ENCODE assay signal across 8 mouse cellular contexts in genomic region chr2:18996451-18997211, GRCm38 (mm10). TPM values are rescaled to one million over a fixed set of nuclear protein-coding genes. Genes with fewer than 3 reads are reported as not detected.
A peak's percentile ranks its signal among the peaks of the same experiment; 100 is the strongest.
DNase-seq lines count a peak whose midpoint lies in the region; ATAC-seq and TF ChIP-seq lines count a peak whose summit lies in the region.

No protein-coding gene starts in this region.

- DNase-seq in B cell, adult 2 months, result peak; percentile 41 to 46
- peak; percentile 75 for DNase-seq in MEL (ENCODE audit: low read depth, low spot score)
- peak; percentile 40 to 41 for DNase-seq in kidney, postnatal 4 days
- DNase-seq in spleen, adult 18-20 months, result peak; percentile 27 to 40

- no peaks in the 10 kb centered on the region for H3K9me3 ChIP-seq in MEL (replicated peaks; ENCODE audit: insufficient read depth, low read length)
- peaks cover 2% of the 10 kb centered on the region for H3K9me3 ChIP-seq in heart, embryonic 16.5 days (replicated peaks; ENCODE audit: control insufficient read depth, low read length)
- peaks cover 2% of the 10 kb centered on the region; the same call in 1 of the 2 replicates for H3K9me3 ChIP-seq in megakaryocyte, embryonic 14.5 days

- no peak for TF ChIP-seq POLR2A in MEL (IDR thresholded peaks at IDR 0.05; ENCODE audit: control insufficient read depth in 1 of 2, insufficient read depth in 1 of 2, low read depth in 1 of 2, low read length in 2 of 2, poor library complexity in 1 of 2)
- TF ChIP-seq POLR2A in cortical plate, adult 2 months (IDR thresholded peaks at IDR 0.05; ENCODE audit: extremely low read depth, insufficient read depth, low read length), result no peak

- H3K9ac ChIP-seq in MEL (ENCODE audit: control insufficient read depth, low read depth, low read length, poor library complexity, severe bottlenecking), result peak overlapping the region; percentile 81
- peak overlapping the region; percentile 88 for H3K9ac ChIP-seq in heart, embryonic 16.5 days (ENCODE audit: low read length)

- peak overlapping the region; percentile 87 to 99 for H3K4me3 ChIP-seq in MEL (ENCODE audit: control insufficient read depth in 1 of 2, insufficient read depth in 1 of 2, low read depth in 2 of 2, low read length in 2 of 2)
- peak overlapping the region; percentile 94 for H3K4me3 ChIP-seq in cortical plate, adult 2 months (ENCODE audit: insufficient read depth, low read length)
- H3K4me3 ChIP-seq in heart, embryonic 16.5 days (ENCODE audit: low read length), result peak overlapping the region; percentile 94
- H3K4me3 ChIP-seq in megakaryocyte, embryonic 14.5 days (replicated peaks), result peak overlapping the region; percentile 99

- peak overlapping the region; percentile 77 for H3K27ac ChIP-seq in MEL (ENCODE audit: control insufficient read depth, low read depth, low read length)
- H3K27ac ChIP-seq in cortical plate, adult 2 months (ENCODE audit: insufficient read depth, low read length), result 0 out of 2 replicates have a peak overlapping the region, but pooled peaks have one; percentile 1
- no peak overlapping the region; the same call in 1 of the 2 replicates for H3K27ac ChIP-seq in heart, embryonic 16.5 days (ENCODE audit: low read length)

- TF ChIP-seq CTCF in MEL (IDR thresholded peaks at IDR 0.05 in 2 of 3, conservative IDR thresholded peaks at IDR 0.05 in 1 of 3; ENCODE audit: control insufficient read depth in 1 of 3, insufficient read depth in 1 of 3, low read depth in 2 of 3, low read length in 3 of 3, poor library complexity in 1 of 3, severe bottlenecking in 1 of 3), result no peak
- TF ChIP-seq CTCF in cortical plate, adult 2 months (IDR thresholded peaks at IDR 0.05; ENCODE audit: extremely low read depth, insufficient read depth, low read length), result no peak

- 2% methylated on average over 25 of the region's 25 CpGs for WGBS in heart, embryonic 16.5 days

- no peak for TF ChIP-seq EP300 in MEL (IDR thresholded peaks at IDR 0.05; ENCODE audit: low read depth in 1 of 2, low read length in 2 of 2)

- no peak for TF ChIP-seq RAD21 in MEL (IDR thresholded peaks at IDR 0.05; ENCODE audit: low read depth, low read length)

- H3K27me3 ChIP-seq in MEL (ENCODE audit: control insufficient read depth in 1 of 2, insufficient read depth in 2 of 2, low read length in 2 of 2), result no peaks in the 10 kb centered on the region
- no peaks in the 10 kb centered on the region for H3K27me3 ChIP-seq in heart, embryonic 16.5 days (ENCODE audit: control insufficient read depth, insufficient read depth, low read length)
- H3K27me3 ChIP-seq in megakaryocyte, embryonic 14.5 days (replicated peaks), result no peaks in the 10 kb centered on the region

- H3K4me2 ChIP-seq in heart, embryonic 16.5 days (ENCODE audit: low read depth, low read length), result peak overlapping the region; percentile 92

- no peak for ATAC-seq in heart, embryonic 16.5 days (replicated peaks; ENCODE audit: extremely low read depth, insufficient read depth, low FRiP score)
- no peak for ATAC-seq in erythroid progenitor cell, adult 5-6 weeks (replicated peaks; ENCODE audit: low FRiP score, poor library complexity, severe bottlenecking)

- peaks cover 42% of the 10 kb centered on the region for H3K79me2 ChIP-seq in MEL (ENCODE audit: control insufficient read depth, insufficient read depth, low read length, poor library complexity)

- H3K4me1 ChIP-seq in MEL (ENCODE audit: control insufficient read depth in 1 of 2, insufficient read depth in 2 of 2, low read length in 2 of 2), result peaks cover 42 to 43% of the 10 kb centered on the region in 2 experiments
- H3K4me1 ChIP-seq in cortical plate, adult 2 months (ENCODE audit: control insufficient read depth, insufficient read depth, low read length), result peaks cover 2% of the 10 kb centered on the region; the same call in 1 of the 2 replicates
- peaks cover 19% of the 10 kb centered on the region for H3K4me1 ChIP-seq in heart, embryonic 16.5 days (ENCODE audit: control insufficient read depth, insufficient read depth, low read length)
- peaks cover 62% of the 10 kb centered on the region for H3K4me1 ChIP-seq in megakaryocyte, embryonic 14.5 days

- H3K36me3 ChIP-seq in MEL (ENCODE audit: control insufficient read depth in 1 of 2, insufficient read depth in 2 of 2, low read length in 2 of 2), result peaks cover 0 to 55% of the 10 kb centered on the region in 2 experiments; a peak in 2 of 4 replicates
- H3K36me3 ChIP-seq in heart, embryonic 16.5 days (ENCODE audit: control insufficient read depth, insufficient read depth), result no peaks in the 10 kb centered on the region; the same call in 1 of the 2 replicates
- peaks cover 5% of the 10 kb centered on the region for H3K36me3 ChIP-seq in megakaryocyte, embryonic 14.5 days (replicated peaks; ENCODE audit: low read length)

TF ChIP-seq in MEL, 35 proteins besides CTCF, POLR2A, EP300 and RAD21:
- TF ChIP-seq MXI1 (IDR thresholded peaks at IDR 0.05; ENCODE audit: low read depth, low read length), result peak; percentile 84
- no peak for TF ChIP-seq JUND (IDR thresholded peaks at IDR 0.05; ENCODE audit: low read depth, low read length)
- peak; percentile 16; the same call in 1 of the 2 replicates for TF ChIP-seq SIN3A (IDR thresholded peaks at IDR 0.05; ENCODE audit: low read length)
- 0 out of 2 replicates have a peak, but pooled peaks have one; percentile 42 for TF ChIP-seq ZNF384 (IDR thresholded peaks at IDR 0.05; ENCODE audit: low read depth, low read length)
- no peak for TF ChIP-seq MYB (IDR thresholded peaks at IDR 0.05; ENCODE audit: low read depth, low read length)
- 0 out of 2 replicates have a peak, but pooled peaks have one; percentile 16 for TF ChIP-seq NELFE (IDR thresholded peaks at IDR 0.05; ENCODE audit: low read depth, low read length)
- peak; percentile 39; the same call in 1 of the 2 replicates for TF ChIP-seq BHLHE40 (IDR thresholded peaks at IDR 0.05; ENCODE audit: borderline replicate concordance, low read depth, low read length)
- TF ChIP-seq TAL1 (IDR thresholded peaks at IDR 0.05; ENCODE audit: low read length), result no peak
- TF ChIP-seq CHD1 (IDR thresholded peaks at IDR 0.05; ENCODE audit: low read depth, low read length), result peak; percentile 52; the same call in 1 of the 2 replicates

RNA-seq across cellular contexts. Expression of gene Pip4k2a, which starts 1.3 kb away (rescaled TPM):
- 7.9 and 11.7 TPM in 2 replicates for total RNA-seq in MEL (2012; rRNA removed)
- 10 to 100 TPM in 1 of 2 experiments, not detected in 1; 48.5 TPM for polyA plus RNA-seq in MEL (2012; ENCODE audit: insufficient read depth in 1 of 2, insufficient read length in 2 of 2, low read depth in 1 of 2, low replicate concordance in 2 of 2, missing spikeins in 1 of 2)
- 58.2 and 58.8 TPM in 2 replicates for polyA plus RNA-seq in cortical plate, adult 2 months (2012; rRNA removed)
- polyA plus RNA-seq in heart, embryonic 16.5 days (2015; fragmentation: Nextera tagmentation; extraction: Ambion mirVana), result 7.7 and 10.0 TPM in 2 replicates
- 1.6 and 39.5 TPM in 2 replicates for polyA plus RNA-seq in megakaryocyte, embryonic 14.5 days (2012; ENCODE audit: insufficient read depth, low replicate concordance)
- total RNA-seq in erythroid progenitor cell, adult 5-6 weeks (2015; ENCODE audit: low replicate concordance), result 101 and 117 TPM in 2 replicates
- total RNA-seq in erythroid progenitor cell, adult 5-6 weeks (2017; ENCODE audit: low replicate concordance), result 61.7 and 82.0 TPM in 2 replicates

RNA-seq across cellular contexts. Expression of gene 4930426L09Rik, which starts 1.5 kb away (rescaled TPM):
- 0.12 and 0.13 TPM in 2 replicates for total RNA-seq in MEL (2012; rRNA removed)
- under 1 TPM in 1 of 2 experiments, not detected in 1; 0.19 TPM for polyA plus RNA-seq in MEL (2012; ENCODE audit: insufficient read depth in 1 of 2, insufficient read length in 2 of 2, low read depth in 1 of 2, low replicate concordance in 2 of 2, missing spikeins in 1 of 2)
- polyA plus RNA-seq in cortical plate, adult 2 months (2012; rRNA removed), result 1.4 and 1.6 TPM in 2 replicates
- polyA plus RNA-seq in heart, embryonic 16.5 days (2015; fragmentation: Nextera tagmentation; extraction: Ambion mirVana), result 0.09 and 0.30 TPM in 2 replicates
- polyA plus RNA-seq in megakaryocyte, embryonic 14.5 days (2012; ENCODE audit: insufficient read depth, low replicate concordance), result 0.43 TPM in 1 of 2 replicates, not detected in the other
- total RNA-seq in erythroid progenitor cell, adult 5-6 weeks (2015; ENCODE audit: low replicate concordance), result 0.72 TPM in 1 of 2 replicates, not detected in the other
- total RNA-seq in erythroid progenitor cell, adult 5-6 weeks (2017; ENCODE audit: low replicate concordance), result 1.5 and 1.6 TPM in 2 replicates
